Mouse (Mus musculus): Measurements from ENCODE around the gene Adar. TPM values are rescaled to one million over a fixed set of nuclear protein-coding genes. Genes with fewer than 3 reads are reported as not detected.
A peak's percentile ranks its signal among the peaks of the same experiment; 100 is the strongest.

The Adar gene
- total and polyA plus RNA-seq, 2 experiments from 2014 or later = 22.9 to 77.1 TPM

- Histone ChIP-seq H3K36me3 (ENCODE audit: insufficient read depth, low read length) (no peaks in the 10 kb centered on the region), H3K9ac (replicated peaks; ENCODE audit: low read length, poor library complexity, severe bottlenecking) (peak overlapping the region; percentile 66), H3K9me3 (ENCODE audit: low read length) (no peaks in the 10 kb centered on the region), H3K4me3 (ENCODE audit: low read depth, low read length) (peak overlapping the region; percentile 42), H3K4me2 (ENCODE audit: low read depth, low read length, poor library complexity, severe bottlenecking) (peak overlapping the region; percentile 58), H3K27ac (ENCODE audit: low read depth, low read length) (peak overlapping the region; percentile 72), H3K4me1 (ENCODE audit: insufficient read depth, low read length) (0 out of 2 replicates have a peak, but pooled peaks cover 3% of the 10 kb centered on the region), H3K27me3 (ENCODE audit: insufficient read depth, low read length) (no peaks in the 10 kb centered on the region)
- ATAC-seq (ENCODE audit: low FRiP score) (peak; percentile 87), DNase-seq (ENCODE audit: low spot score) (peak; percentile 90)
- WGBS = 3% methylated on average over 25 of the region's 25 CpGs
- peak; percentile 100 for TF ChIP-seq CTCF (IDR thresholded peaks at IDR 0.05)
Observed at GRCm38 (mm10) chr3:89688694-89689581, 25.9 kb upstream of the Adar start.

DNA sequence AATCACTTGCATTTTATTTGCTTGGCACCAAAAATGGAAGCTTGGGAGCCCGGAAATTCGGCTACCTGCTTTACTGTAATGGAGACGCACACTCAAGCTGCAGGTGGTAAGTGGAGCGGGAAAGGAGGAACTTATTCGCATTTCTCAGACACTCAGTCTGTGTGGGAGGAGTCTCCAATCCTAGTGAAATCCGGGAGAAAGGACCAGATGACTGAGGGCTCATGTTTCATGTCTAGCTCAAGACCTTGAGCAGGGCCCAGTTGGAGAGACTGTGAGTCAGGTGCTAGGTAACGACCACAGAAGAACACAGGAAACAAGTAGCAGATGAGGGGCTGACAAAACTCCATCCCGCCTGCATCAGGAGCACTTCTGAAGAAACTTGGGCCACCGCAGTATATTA lies 23.0 kb upstream of the Adar start:
- DNase-seq (ENCODE audit: low spot score) = no peak
- Histone ChIP-seq H3K36me3 (ENCODE audit: insufficient read depth, low read length) (no peaks in the 10 kb centered on the region), H3K27me3 (ENCODE audit: insufficient read depth, low read length) (no peaks in the 10 kb centered on the region), H3K4me1 (ENCODE audit: insufficient read depth, low read length) (0 out of 2 replicates have a peak, but pooled peaks cover 3% of the 10 kb centered on the region), H3K4me2 (ENCODE audit: low read depth, low read length, poor library complexity, severe bottlenecking) (no peak overlapping the region), H3K27ac (ENCODE audit: low read depth, low read length) (no peak overlapping the region), H3K9me3 (ENCODE audit: low read length) (no peaks in the 10 kb centered on the region), H3K9ac (replicated peaks; ENCODE audit: low read length, poor library complexity, severe bottlenecking) (no peak overlapping the region), H3K4me3 (ENCODE audit: low read depth, low read length) (no peak overlapping the region)
- no peak for TF ChIP-seq CTCF (IDR thresholded peaks at IDR 0.05)
- ATAC-seq (ENCODE audit: low FRiP score) = no peak
- 82% methylated on average over 9 of the region's 9 CpGs for WGBS

DNA sequence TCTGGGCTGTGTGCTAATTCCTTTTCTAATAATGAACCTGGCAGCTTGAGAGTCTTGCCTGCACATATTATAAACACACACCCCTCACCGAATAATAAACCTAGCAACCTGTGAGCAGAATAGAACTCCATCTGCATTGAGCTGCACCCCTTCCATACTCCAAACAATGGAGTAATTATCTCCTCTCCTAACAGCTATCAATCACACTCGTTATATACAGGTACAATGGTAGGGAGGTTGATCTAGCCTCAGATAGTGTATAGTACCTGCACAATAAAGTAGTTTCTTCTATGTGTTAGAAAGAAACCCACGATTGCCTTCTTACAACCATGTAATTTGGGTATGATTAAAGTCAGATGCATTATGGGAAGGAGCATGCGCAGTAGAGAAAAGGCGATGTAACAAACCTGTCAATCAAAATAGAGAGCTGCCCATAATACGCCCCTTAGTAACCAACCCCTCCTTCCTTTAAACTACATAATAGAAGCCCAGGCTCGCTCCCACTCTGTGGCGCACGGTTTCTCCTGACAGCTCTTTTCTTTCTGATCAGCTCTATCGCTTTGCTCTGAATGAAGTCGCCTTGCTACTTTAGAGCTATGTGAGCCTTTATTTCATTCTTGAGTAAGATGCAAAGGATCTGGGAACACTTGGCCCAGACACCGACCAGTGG lies 18.5 kb upstream of the Adar start:
- Histone ChIP-seq H3K9ac (replicated peaks; ENCODE audit: low read length, poor library complexity, severe bottlenecking) (no peak overlapping the region), H3K27ac (ENCODE audit: low read depth, low read length) (peak overlapping the region; percentile 55; the same call in 1 of the 2 replicates), H3K9me3 (ENCODE audit: low read length) (no peaks in the 10 kb centered on the region), H3K4me1 (ENCODE audit: insufficient read depth, low read length) (no peaks in the 10 kb centered on the region), H3K4me2 (ENCODE audit: low read depth, low read length, poor library complexity, severe bottlenecking) (peak overlapping the region; percentile 4; the same call in 1 of the 2 replicates), H3K4me3 (ENCODE audit: low read depth, low read length) (no peak overlapping the region), H3K36me3 (ENCODE audit: insufficient read depth, low read length) (no peaks in the 10 kb centered on the region), H3K27me3 (ENCODE audit: insufficient read depth, low read length) (no peaks in the 10 kb centered on the region)
- 50% methylated on average over 12 of the region's 12 CpGs for WGBS
- peak; percentile 51 for DNase-seq (ENCODE audit: low spot score)
- TF ChIP-seq CTCF (IDR thresholded peaks at IDR 0.05) = no peak
- peak; percentile 73; the same call in 1 of the 2 replicates for ATAC-seq (ENCODE audit: low FRiP score)

GRCm38 (mm10) chr3:89698958-89699357 lies 15.9 kb upstream of the Adar start:
- 89% methylated on average over 1 of the region's 1 CpGs for WGBS
- no peak for TF ChIP-seq CTCF (IDR thresholded peaks at IDR 0.05)
- no peak for ATAC-seq (ENCODE audit: low FRiP score)

DNA sequence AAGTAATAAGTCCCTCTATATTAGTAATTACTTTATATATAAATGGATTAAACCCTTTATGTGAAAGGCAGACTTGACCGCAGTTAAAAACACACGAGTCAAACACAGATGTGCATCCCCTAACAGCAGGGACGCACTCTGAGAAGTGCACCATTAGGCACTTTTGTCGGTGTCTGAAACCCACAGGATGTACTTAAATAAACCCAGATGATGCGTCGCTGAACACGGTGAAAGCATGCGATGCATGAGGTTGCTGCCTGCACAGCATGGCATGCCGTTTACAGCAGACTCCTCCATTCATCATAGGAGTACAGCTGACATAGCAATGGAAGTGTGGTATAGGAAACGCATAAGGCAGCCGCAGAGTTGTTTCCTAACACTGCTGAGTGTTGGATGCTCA lies 14.4 kb upstream of the Adar start:
- 79% methylated on average over 11 of the region's 11 CpGs for WGBS
- H3K27me3 ChIP-seq (ENCODE audit: insufficient read depth, low read length) = no peaks in the 10 kb centered on the region
- no peaks in the 10 kb centered on the region for H3K36me3 ChIP-seq (ENCODE audit: insufficient read depth, low read length)
- H3K4me2 ChIP-seq (ENCODE audit: low read depth, low read length, poor library complexity, severe bottlenecking) = no peak overlapping the region
- no peaks in the 10 kb centered on the region for H3K4me1 ChIP-seq (ENCODE audit: insufficient read depth, low read length)
- no peak for TF ChIP-seq CTCF (IDR thresholded peaks at IDR 0.05)
- H3K27ac ChIP-seq (ENCODE audit: low read depth, low read length) = no peak overlapping the region
- DNase-seq (ENCODE audit: low spot score) (peak; percentile 12), ATAC-seq (ENCODE audit: low FRiP score) (no peak)
- H3K9me3 ChIP-seq (ENCODE audit: low read length) = no peaks in the 10 kb centered on the region
- no peak overlapping the region for H3K9ac ChIP-seq (replicated peaks; ENCODE audit: low read length, poor library complexity, severe bottlenecking)
- no peak overlapping the region for H3K4me3 ChIP-seq (ENCODE audit: low read depth, low read length)

More at GRCm38 (mm10) chr3:89698958-89699357, 15.9 kb upstream of the Adar start:
- H3K4me2 ChIP-seq (ENCODE audit: low read depth, low read length, poor library complexity, severe bottlenecking) = no peak overlapping the region
- H3K36me3 ChIP-seq (ENCODE audit: insufficient read depth, low read length) = no peaks in the 10 kb centered on the region
- no peak for DNase-seq (ENCODE audit: low spot score)
- no peaks in the 10 kb centered on the region for H3K4me1 ChIP-seq (ENCODE audit: insufficient read depth, low read length)
- H3K4me3 ChIP-seq (ENCODE audit: low read depth, low read length) = no peak overlapping the region
- no peaks in the 10 kb centered on the region for H3K9me3 ChIP-seq (ENCODE audit: low read length)
- H3K27ac ChIP-seq (ENCODE audit: low read depth, low read length) = no peak overlapping the region
- no peaks in the 10 kb centered on the region for H3K27me3 ChIP-seq (ENCODE audit: insufficient read depth, low read length)
- H3K9ac ChIP-seq (replicated peaks; ENCODE audit: low read length, poor library complexity, severe bottlenecking) = no peak overlapping the region

DNA sequence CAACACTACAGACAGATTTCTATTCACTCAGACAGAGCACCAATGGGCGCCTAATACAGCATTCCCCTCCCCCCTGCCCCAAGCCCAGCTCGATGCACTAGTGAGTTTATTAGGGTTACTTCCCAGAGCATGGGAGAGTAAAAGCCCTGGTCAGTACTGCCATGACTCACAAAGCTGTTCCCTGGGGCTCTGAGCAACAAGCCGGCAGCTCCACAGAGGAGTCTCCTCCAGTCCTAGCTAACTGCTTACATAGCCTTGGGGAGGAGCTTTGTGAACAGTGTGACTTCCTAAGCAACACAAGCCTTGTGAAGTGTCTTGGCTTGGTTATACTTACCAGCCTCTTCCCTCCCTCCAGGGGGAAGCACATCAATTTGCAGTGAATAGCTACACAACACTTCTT lies 11.2 kb upstream of the Adar start:
- H3K9ac ChIP-seq (replicated peaks; ENCODE audit: low read length, poor library complexity, severe bottlenecking) = no peak overlapping the region
- no peak for TF ChIP-seq CTCF (IDR thresholded peaks at IDR 0.05)
- no peaks in the 10 kb centered on the region for H3K4me1 ChIP-seq (ENCODE audit: insufficient read depth, low read length)
- no peak overlapping the region for H3K4me3 ChIP-seq (ENCODE audit: low read depth, low read length)
- ATAC-seq (ENCODE audit: low FRiP score) = no peak
- no peaks in the 10 kb centered on the region for H3K36me3 ChIP-seq (ENCODE audit: insufficient read depth, low read length)
- H3K4me2 ChIP-seq (ENCODE audit: low read depth, low read length, poor library complexity, severe bottlenecking) = no peak overlapping the region
- 37% methylated on average over 3 of the region's 3 CpGs for WGBS
- H3K27me3 ChIP-seq (ENCODE audit: insufficient read depth, low read length) = no peaks in the 10 kb centered on the region
- no peak overlapping the region for H3K27ac ChIP-seq (ENCODE audit: low read depth, low read length)
- DNase-seq (ENCODE audit: low spot score) = no peak
- no peaks in the 10 kb centered on the region for H3K9me3 ChIP-seq (ENCODE audit: low read length)

Measured in midbrain, postnatal 0 days (tissue).